Mouse (Mus musculus): ENCODE measurements around the gene Ppcdc.

GRCm38 (mm10) chr9:57384621-57385020 is 55.3 kb downstream of the Ppcdc start:
- TF ChIP-seq CTCF (IDR thresholded peaks at IDR 0.05; ENCODE audit: low read depth, low read length), result no peak
- no peak for TF ChIP-seq GATA1 (IDR thresholded peaks at IDR 0.05; ENCODE audit: borderline replicate concordance, low read length)

All from G1E (cell line).